Mouse (Mus musculus) forebrain, embryonic 13.5 days (tissue): Measurements from ENCODE around the gene Plcb3. TPM values are rescaled to one million over a fixed set of nuclear protein-coding genes. Genes with fewer than 3 reads are reported as not detected.

Source experiments
- ATAC-seq: fragments of 200-750 bp; cut with Nextera tagmentation; 2 replicates; pipeline ENCODE4 v1.8.0; 2017
- H3K27ac ChIP-seq: fragments of 300-500 bp; sonication (generic); 2 replicates; pipeline ENCODE4 v1.5.1; 2015; ENCODE audit warnings: inconsistent platforms, mild to moderate bottlenecking, moderate library complexity
- H3K27me3 ChIP-seq: fragments of 300-500 bp; sonication (generic); 2 replicates; pipeline ENCODE4 v1.6.1; 2015; ENCODE audit warnings: mild to moderate bottlenecking, inconsistent platforms
- H3K36me3 ChIP-seq: fragments of 300-500 bp; sonication (generic); 2 replicates; pipeline ENCODE4 v1.6.1; 2015; ENCODE audit warnings: mild to moderate bottlenecking, inconsistent platforms; ENCODE audit not compliant: poor library complexity, severe bottlenecking
- H3K4me1 ChIP-seq: fragments of 300-500 bp; sonication (generic); 2 replicates; pipeline ENCODE4 v1.6.1; 2015; ENCODE audit warnings: inconsistent platforms
- H3K4me2 ChIP-seq: fragments of 300-500 bp; sonication (generic); 2 replicates; pipeline ENCODE4 v1.6.1; 2015; ENCODE audit warnings: inconsistent platforms, mild to moderate bottlenecking, moderate library complexity
- H3K4me3 ChIP-seq: fragments of 300-500 bp; sonication (generic); 2 replicates; pipeline ENCODE4 v1.5.1; 2015; ENCODE audit warnings: mild to moderate bottlenecking, inconsistent platforms
- H3K9ac ChIP-seq: fragments of 300-500 bp; sonication (generic); 2 replicates; pipeline ENCODE4 v1.6.1; 2015; ENCODE audit warnings: mild to moderate bottlenecking, inconsistent platforms
- H3K9me3 ChIP-seq: fragments of 300-500 bp; sonication (generic); replicated peaks from 2 replicates; pipeline ENCODE4 v1.6.1; 2016; ENCODE audit warnings: inconsistent platforms
- WGBS: fragments of 180-500 bp; shearing (Covaris S2); methylation state at CpG from one replicate; pipeline ENCODE4 v1.1.7; 2015; 5-methylcytosine and 5-hydroxymethylcytosine counted together
- polyA plus RNA-seq: library from polyadenylated mRNA; unstranded; fragments of >200 nt; fragmentation: Nextera tagmentation; extraction: Ambion mirVana; gene quantifications from 2 replicates; pipeline ENCODE4 v1.2.1, GENCODE M21; 2015

Gene Plcb3
- polyA plus RNA-seq, 1 experiment from 2014 or later: 11.0 TPM

DNA sequence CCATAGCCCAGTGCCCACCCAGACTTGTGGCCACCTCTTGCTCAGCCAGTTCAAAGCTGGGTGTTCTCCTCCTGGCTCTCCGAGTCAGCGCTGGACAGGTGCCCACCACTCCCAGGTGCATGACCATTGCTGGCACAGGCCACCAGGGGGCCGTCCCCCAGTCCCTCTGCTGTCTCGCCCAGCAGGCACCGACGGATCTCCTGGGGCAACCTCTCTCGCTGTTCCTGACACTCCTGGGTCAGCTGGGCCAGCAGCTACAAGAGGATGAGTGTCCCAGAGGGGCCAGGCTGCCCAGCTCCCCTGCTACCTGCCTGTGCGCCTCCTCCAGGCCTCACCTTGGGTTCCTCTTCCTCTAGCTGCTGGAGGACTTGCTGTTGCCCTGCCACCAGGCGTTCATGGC lies 22.2 kb downstream of the Plcb3 start:
- WGBS: 52% methylated on average over 9 of the region's 9 CpGs
- H3K4me2 ChIP-seq: no peak overlapping the region
- H3K36me3 ChIP-seq: peaks cover 17% of the 10 kb centered on the region; the same call in 1 of the 2 replicates
- H3K9me3 ChIP-seq: no peaks in the 10 kb centered on the region
- ATAC-seq: no peak
- H3K27me3 ChIP-seq: no peaks in the 10 kb centered on the region
- H3K4me3 ChIP-seq: no peak overlapping the region
- H3K9ac ChIP-seq: no peak overlapping the region
- H3K4me1 ChIP-seq: peaks cover 27% of the 10 kb centered on the region
- H3K27ac ChIP-seq: no peak overlapping the region

DNA sequence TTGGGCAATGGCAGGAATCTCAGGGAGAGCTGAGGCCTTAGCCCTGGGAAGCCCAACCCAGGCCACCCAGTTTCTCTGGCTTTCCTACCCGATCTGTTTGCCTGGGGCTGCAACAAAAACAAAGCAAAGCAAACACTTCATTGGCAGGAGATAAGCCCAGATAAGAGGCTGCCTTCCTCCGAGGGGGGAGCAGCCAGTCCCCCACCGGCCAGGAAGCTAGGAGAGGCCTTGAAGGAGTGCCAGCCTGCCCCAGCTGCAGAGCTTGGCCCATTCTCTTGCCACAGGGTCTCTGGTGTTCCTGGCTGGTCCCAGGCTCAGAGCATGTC lies 23.6 kb downstream of the Plcb3 start:
- H3K4me1 ChIP-seq: peaks cover 27% of the 10 kb centered on the region
- H3K4me3 ChIP-seq: peak overlapping the region; percentile 60
- H3K27ac ChIP-seq: no peak overlapping the region
- peaks cover 17% of the 10 kb centered on the region; the same call in 1 of the 2 replicates for H3K36me3 ChIP-seq
- ATAC-seq: no peak
- no peaks in the 10 kb centered on the region for H3K27me3 ChIP-seq
- peak overlapping the region; percentile 84 for H3K9ac ChIP-seq
- H3K4me2 ChIP-seq: peak overlapping the region; percentile 98
- WGBS: 29% methylated on average over 3 of the region's 3 CpGs
- no peaks in the 10 kb centered on the region for H3K9me3 ChIP-seq

DNA sequence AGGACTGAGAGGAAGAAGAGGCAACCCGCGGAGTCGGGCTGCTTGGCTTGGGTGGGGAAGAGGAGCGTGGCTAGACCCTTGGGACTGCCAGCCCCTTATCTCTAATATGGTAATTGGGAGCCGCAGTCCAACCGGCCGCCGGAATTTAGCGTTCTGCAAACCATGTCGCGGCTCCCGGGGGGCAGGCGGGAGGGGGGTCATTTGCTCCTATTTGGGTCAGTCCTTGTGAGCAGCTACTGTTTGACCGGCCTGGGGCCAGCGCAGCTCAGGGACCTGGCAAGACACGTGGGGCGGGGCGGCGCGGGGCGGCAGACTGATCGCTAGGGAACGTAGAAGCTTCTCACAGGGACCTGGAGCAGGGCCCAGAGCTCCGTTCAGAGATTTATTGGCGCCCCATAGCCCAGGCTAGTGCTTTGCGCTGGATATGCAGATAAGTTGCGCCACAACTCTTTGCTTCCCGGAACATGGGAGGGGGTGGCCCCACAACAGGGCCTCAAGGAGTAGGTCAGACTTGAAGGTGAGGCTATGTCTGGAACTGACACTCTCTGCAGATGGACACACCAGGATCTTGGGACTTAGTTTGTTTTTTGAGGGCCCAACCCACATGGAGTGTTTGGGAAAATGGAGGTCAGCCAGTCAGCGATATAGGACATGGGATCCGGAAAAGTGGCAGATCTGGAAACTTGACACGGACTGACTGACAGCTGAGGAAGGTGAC lies 24.1 kb downstream of the Plcb3 start:
- H3K9me3 ChIP-seq: no peaks in the 10 kb centered on the region
- H3K4me3 ChIP-seq: peak overlapping the region; percentile 60
- H3K4me1 ChIP-seq: peaks cover 27% of the 10 kb centered on the region
- peak; percentile 37 for ATAC-seq
- 4% methylated on average over 31 of the region's 31 CpGs for WGBS
- H3K27me3 ChIP-seq: no peaks in the 10 kb centered on the region
- peak overlapping the region; percentile 98 for H3K4me2 ChIP-seq
- H3K27ac ChIP-seq: peak overlapping the region; percentile 97
- peaks cover 17% of the 10 kb centered on the region; the same call in 1 of the 2 replicates for H3K36me3 ChIP-seq
- peak overlapping the region; percentile 84 for H3K9ac ChIP-seq

DNA sequence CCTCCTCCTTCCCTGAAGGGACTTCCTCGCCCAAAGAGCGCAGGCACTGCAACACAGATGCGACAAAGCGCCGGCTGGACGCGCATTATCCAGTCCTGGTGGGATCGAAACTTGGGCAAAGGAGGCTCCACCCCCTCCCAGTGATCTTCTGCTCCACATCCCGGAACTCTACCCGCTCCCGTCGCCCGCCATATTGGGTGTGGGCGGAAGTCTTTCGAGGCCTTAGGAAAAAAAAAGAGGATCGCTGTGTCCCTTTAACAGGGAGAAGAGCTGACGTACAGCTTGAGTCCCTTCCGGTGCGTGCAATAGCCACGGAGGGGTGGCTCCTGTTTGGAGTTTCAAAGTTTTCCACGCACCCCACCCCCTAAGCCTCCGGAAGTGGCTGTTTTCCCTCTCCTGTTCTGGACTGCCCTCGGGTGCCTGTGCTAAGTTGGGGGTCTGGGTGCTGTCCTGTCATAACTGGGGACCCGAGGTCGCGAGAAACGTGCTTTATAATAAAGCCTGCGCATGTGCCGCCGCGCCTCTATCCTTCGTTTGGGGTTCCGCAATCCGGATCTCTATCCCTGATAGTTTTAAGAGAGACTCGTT lies 24.8 kb downstream of the Plcb3 start:
- Histone ChIP-seq H3K4me3 (peak overlapping the region; percentile 60), H3K4me1 (peaks cover 27% of the 10 kb centered on the region), H3K27ac (peak overlapping the region; percentile 97), H3K27me3 (no peaks in the 10 kb centered on the region), H3K9ac (peak overlapping the region; percentile 84), H3K4me2 (peak overlapping the region; percentile 98), H3K36me3 (peaks cover 17% of the 10 kb centered on the region; the same call in 1 of the 2 replicates), H3K9me3 (no peaks in the 10 kb centered on the region)
- peak; percentile 87 for ATAC-seq
- under 1% methylated on average over 35 of the region's 35 CpGs for WGBS

DNA sequence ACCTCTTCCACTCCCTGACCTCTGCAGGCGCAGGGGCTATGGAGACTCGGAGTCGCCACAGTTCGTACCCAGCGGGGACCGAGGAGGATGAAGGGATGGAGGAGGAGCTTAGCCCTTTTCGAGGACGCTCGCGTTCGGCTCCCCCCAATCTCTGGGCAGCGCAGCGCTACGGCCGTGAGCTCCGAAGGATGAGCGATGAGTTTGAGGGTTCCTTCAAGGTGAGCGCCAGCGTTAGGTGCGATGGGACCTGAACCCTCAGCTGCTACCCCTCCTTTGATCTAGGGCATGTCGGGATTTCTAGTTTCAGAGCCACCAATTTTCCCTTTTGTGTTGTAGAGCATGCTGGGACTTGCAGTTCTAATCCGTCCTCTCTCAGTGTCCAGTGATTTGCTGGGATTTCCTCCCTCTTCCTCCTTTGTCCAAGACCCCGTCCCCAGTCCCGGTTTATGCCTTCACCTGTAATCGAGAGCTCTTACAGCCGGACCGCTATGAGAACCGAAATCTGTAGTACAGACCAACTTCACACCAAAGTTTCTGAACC lies 25.6 kb downstream of the Plcb3 start:
- Histone ChIP-seq H3K9me3 (no peaks in the 10 kb centered on the region), H3K4me2 (peak overlapping the region; percentile 98), H3K4me3 (peak overlapping the region; percentile 60), H3K36me3 (peaks cover 16% of the 10 kb centered on the region), H3K27ac (peak overlapping the region; percentile 97), H3K9ac (peak overlapping the region; percentile 84), H3K27me3 (no peaks in the 10 kb centered on the region), H3K4me1 (peaks cover 27% of the 10 kb centered on the region)
- ATAC-seq: peak; percentile 61
- 1% methylated on average over 28 of the region's 28 CpGs for WGBS

DNA sequence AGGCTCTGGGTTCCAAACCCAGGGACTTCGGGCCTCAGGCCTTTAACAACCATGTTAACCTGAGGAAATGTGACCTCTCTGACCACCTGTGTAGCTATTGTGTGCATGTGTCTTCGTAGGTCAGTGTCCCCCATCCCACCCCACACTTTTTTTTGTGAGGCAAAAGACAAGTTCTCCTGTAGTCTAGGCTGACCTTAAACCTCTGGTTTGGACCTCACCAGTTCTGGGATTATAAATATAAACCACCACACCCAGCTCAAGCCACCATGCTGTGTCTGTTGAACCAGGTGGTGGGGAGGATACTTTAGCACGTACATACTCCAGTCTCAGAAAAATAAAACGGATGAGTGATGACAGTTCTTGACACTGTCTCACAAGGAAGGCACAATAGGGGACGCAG lies 26.3 kb downstream of the Plcb3 start:
- Histone ChIP-seq H3K27ac (peak overlapping the region; percentile 97; the same call in 1 of the 2 replicates), H3K9me3 (no peaks in the 10 kb centered on the region), H3K36me3 (peaks cover 16% of the 10 kb centered on the region), H3K27me3 (no peaks in the 10 kb centered on the region), H3K4me1 (peaks cover 27% of the 10 kb centered on the region), H3K4me2 (peak overlapping the region; percentile 98), H3K4me3 (peak overlapping the region; percentile 60), H3K9ac (peak overlapping the region; percentile 84)
- 54% methylated on average over 5 of the region's 5 CpGs for WGBS
- ATAC-seq: no peak

DNA sequence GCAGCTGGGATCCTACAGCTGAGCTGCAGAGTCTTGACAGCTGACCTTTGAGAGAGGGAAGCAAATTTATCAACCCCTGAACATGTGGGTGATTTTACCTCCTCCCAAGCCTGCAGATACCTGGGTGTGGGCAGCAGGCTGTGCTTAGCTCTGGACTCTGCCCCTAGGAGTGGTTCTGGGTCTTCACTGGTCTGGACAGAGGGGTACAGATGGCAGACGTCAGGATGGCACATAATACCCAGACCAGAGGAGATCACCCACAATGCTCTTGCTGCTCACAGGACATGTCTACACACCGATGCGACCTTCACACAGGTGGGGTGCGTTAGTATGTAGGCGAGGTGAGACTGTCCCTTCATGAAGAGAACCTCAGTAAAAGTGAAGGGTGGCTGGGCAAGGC lies 26.7 kb downstream of the Plcb3 start:
- ATAC-seq: no peak
- 90% methylated on average over 5 of the region's 5 CpGs for WGBS
- Histone ChIP-seq H3K9ac (no peak overlapping the region), H3K9me3 (no peaks in the 10 kb centered on the region), H3K27ac (no peak overlapping the region), H3K4me3 (no peak overlapping the region), H3K36me3 (peaks cover 15% of the 10 kb centered on the region), H3K4me1 (peaks cover 27% of the 10 kb centered on the region), H3K4me2 (peak overlapping the region; percentile 98; the same call in 1 of the 2 replicates), H3K27me3 (no peaks in the 10 kb centered on the region)

DNA sequence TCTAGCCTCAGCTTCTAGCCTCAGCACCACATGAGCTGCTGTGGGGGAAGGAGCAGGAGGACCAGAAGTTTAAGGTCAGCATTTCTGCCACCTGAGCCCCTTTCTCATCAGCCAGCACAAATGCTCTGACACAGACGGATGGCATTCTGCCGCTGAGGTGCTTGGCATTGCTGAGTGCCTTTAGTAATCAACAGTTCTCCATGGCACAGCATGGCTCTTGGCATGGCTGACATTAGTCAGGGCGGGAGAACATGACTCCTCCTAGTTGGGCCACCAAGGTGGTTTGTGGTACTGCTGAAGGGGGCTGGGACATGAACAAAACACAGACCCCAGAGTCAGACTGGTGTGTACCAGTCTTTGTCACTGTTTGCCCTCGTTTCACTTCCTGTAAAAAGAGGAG lies 28.1 kb downstream of the Plcb3 start:
- Histone ChIP-seq H3K4me3 (no peak overlapping the region), H3K27ac (no peak overlapping the region), H3K9me3 (no peaks in the 10 kb centered on the region), H3K4me1 (peaks cover 27% of the 10 kb centered on the region), H3K27me3 (no peaks in the 10 kb centered on the region), H3K4me2 (no peak overlapping the region), H3K36me3 (peaks cover 15% of the 10 kb centered on the region), H3K9ac (0 out of 2 replicates have a peak overlapping the region, but pooled peaks have one; percentile 12)
- ATAC-seq: no peak
- WGBS: 79% methylated on average over 4 of the region's 4 CpGs

DNA sequence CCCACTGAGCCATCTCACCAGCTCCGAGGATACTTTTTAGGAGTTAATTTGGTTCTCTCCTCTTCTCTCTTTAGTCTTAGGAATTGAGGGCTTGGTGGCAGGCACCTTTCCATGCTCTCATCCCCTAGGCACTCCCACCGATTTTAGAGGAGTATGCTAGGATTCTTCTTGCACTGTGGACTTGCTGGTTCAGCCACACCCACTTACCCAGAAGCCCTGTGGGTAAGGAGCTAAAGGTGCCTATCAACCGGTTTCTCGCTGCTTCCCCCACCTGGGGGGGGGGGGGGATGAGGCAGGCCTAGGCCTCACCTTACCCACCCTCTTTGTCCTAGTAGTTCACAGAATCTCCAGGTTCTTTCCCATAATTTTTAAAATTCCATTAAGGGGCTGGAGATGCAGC lies 28.5 kb downstream of the Plcb3 start:
- WGBS: 54% methylated on average over 4 of the region's 4 CpGs
- no peaks in the 10 kb centered on the region for H3K27me3 ChIP-seq
- no peak overlapping the region for H3K27ac ChIP-seq
- 0 out of 2 replicates have a peak overlapping the region, but pooled peaks have one; percentile 12 for H3K9ac ChIP-seq
- no peaks in the 10 kb centered on the region for H3K9me3 ChIP-seq
- no peak overlapping the region for H3K4me2 ChIP-seq
- H3K36me3 ChIP-seq: peaks cover 15% of the 10 kb centered on the region
- H3K4me1 ChIP-seq: peaks cover 27% of the 10 kb centered on the region
- no peak for ATAC-seq
- H3K4me3 ChIP-seq: no peak overlapping the region

DNA sequence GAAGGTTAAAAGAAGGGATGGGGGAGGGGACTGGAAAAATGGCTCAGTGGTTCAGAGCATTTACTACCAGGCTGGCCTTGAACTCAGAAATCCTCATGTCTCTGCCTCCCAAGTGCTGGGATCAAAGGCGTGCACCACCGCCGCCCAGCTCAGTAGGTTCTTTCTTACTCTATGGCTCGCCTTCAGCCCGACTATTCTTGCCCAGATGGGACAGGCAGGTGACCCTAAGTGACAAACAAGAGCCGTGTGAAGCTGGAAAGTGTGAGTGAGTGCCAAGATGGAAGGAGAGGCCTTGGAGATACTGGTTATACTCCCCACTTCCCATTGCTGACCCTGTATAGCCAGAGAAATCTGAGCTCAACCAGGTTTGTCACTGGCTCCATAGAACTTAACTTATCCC lies 32.6 kb downstream of the Plcb3 start:
- Histone ChIP-seq H3K27ac (no peak overlapping the region), H3K4me1 (peaks cover 32% of the 10 kb centered on the region), H3K27me3 (no peaks in the 10 kb centered on the region), H3K36me3 (peaks cover 10% of the 10 kb centered on the region), H3K4me3 (no peak overlapping the region), H3K4me2 (no peak overlapping the region), H3K9ac (no peak overlapping the region), H3K9me3 (no peaks in the 10 kb centered on the region)
- 90% methylated on average over 6 of the region's 6 CpGs for WGBS
- ATAC-seq: no peak

DNA sequence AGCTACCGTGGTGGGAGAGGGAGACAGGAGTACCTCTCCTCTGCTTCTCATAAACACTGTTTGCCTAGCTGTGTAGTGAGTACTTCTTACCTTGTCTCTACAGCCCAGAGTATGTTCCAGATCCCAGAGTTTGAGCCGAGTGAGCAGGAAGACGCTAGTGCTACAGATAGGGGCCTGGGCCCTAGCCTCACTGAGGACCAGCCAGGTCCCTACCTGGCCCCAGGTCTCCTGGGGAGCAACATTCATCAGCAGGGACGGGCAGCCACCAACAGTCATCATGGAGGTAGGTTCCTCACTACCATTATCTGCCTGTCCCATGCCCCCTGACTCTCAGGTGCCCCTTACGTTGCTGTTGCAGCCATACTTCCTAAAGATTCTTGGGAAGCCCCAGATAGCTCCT lies 33.5 kb downstream of the Plcb3 start:
- Histone ChIP-seq H3K9ac (peak overlapping the region; percentile 95), H3K4me2 (peak overlapping the region; percentile 99), H3K27ac (peak overlapping the region; percentile 90), H3K9me3 (no peaks in the 10 kb centered on the region), H3K36me3 (peaks cover 10% of the 10 kb centered on the region), H3K4me1 (peaks cover 41% of the 10 kb centered on the region), H3K27me3 (peaks cover 4% of the 10 kb centered on the region; the same call in 1 of the 2 replicates), H3K4me3 (peak overlapping the region; percentile 86)
- WGBS: 25% methylated on average over 5 of the region's 5 CpGs
- ATAC-seq: no peak

DNA sequence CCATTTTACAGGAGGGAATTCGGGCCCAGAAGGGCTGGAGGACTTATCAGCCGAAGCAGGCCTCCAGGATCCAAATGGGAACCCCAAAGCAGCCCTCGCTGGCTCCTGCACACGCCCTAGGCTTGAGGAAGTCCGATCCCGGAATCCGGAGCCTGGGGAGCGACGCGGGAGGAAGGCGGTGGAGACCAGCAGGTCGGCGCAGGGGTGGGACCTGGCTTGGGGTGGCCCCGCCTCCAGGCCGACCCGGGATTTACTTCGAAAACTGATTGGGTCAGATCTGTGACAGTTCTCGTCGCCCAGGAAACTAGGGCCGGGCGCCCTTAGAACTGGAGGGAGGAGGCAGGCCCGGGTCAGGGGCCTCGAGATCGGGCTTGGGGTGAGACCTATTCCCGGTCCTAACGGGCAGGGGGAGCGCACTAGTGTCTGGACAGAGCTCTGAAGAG lies 34.0 kb downstream of the Plcb3 start, which contains the start of gene Gpr137:
Gpr137 (minus strand) TSS at position 232 of the 443 bp plus-strand sequence.
- H3K27me3 ChIP-seq: peaks cover 4% of the 10 kb centered on the region; the same call in 1 of the 2 replicates

More for the DNA sequence above, 34.0 kb downstream of the Plcb3 start, which contains the start of gene Gpr137:
- H3K4me2 ChIP-seq: peak within 1 kb of the TSS; percentile 99
- peak within 1 kb of the TSS; percentile 90 for H3K27ac ChIP-seq
- H3K36me3 ChIP-seq: peaks cover 10% of the 10 kb centered on the region
- H3K4me3 ChIP-seq: peak within 1 kb of the TSS; percentile 86
- H3K9me3 ChIP-seq: no peaks in the 10 kb centered on the region
- H3K4me1 ChIP-seq: peaks cover 43% of the 10 kb centered on the region
- under 1% methylated on average over 27 of the region's 27 CpGs for WGBS
- H3K9ac ChIP-seq: peak within 1 kb of the TSS; percentile 95
- ATAC-seq: peak; percentile 84
